Mouse (Mus musculus): ENCODE results near the gene Bpifa2. TPM values are rescaled to one million over a fixed set of nuclear protein-coding genes. Genes with fewer than 3 reads are reported as not detected.

Bpifa2 gene
- polyA plus RNA-seq, 1 experiment from 2014 or later: not detected

Other genes starting within 250 kb of the Bpifa2 start
- not detected in 2 replicates for gene Efcab8, start 228.3 kb upstream of the Bpifa2 start, polyA plus RNA-seq (2014; fragmentation: Nextera tagmentation; extraction: Ambion mirVana)
- not detected in 2 replicates for gene Sun5, start 137.2 kb upstream of the Bpifa2 start, polyA plus RNA-seq (2014; fragmentation: Nextera tagmentation; extraction: Ambion mirVana)
- not detected in 2 replicates for gene Bpifb2, start 133.2 kb upstream of the Bpifa2 start, polyA plus RNA-seq (2014; fragmentation: Nextera tagmentation; extraction: Ambion mirVana)
- not detected in 2 replicates for gene Bpifb6, start 107.9 kb upstream of the Bpifa2 start, polyA plus RNA-seq (2014; fragmentation: Nextera tagmentation; extraction: Ambion mirVana)
- gene Bpifb3, start 90.0 kb upstream of the Bpifa2 start, polyA plus RNA-seq (2014; fragmentation: Nextera tagmentation; extraction: Ambion mirVana): not detected in 2 replicates
- gene Bpifb4, start 70.1 kb upstream of the Bpifa2 start, polyA plus RNA-seq (2014; fragmentation: Nextera tagmentation; extraction: Ambion mirVana): not detected in 2 replicates
- not detected in 2 replicates for gene Bpifa6, start 33.3 kb upstream of the Bpifa2 start, polyA plus RNA-seq (2014; fragmentation: Nextera tagmentation; extraction: Ambion mirVana)
- gene Bpifa3, start 122.1 kb downstream of the Bpifa2 start, polyA plus RNA-seq (2014; fragmentation: Nextera tagmentation; extraction: Ambion mirVana): not detected in 2 replicates
- gene Bpifa1, start 134.6 kb downstream of the Bpifa2 start, polyA plus RNA-seq (2014; fragmentation: Nextera tagmentation; extraction: Ambion mirVana): not detected in 2 replicates
- not detected in 2 replicates for gene Bpifa5, start 154.3 kb downstream of the Bpifa2 start, polyA plus RNA-seq (2014; fragmentation: Nextera tagmentation; extraction: Ambion mirVana)
- gene Bpifb1, start 182.6 kb downstream of the Bpifa2 start, polyA plus RNA-seq (2014; fragmentation: Nextera tagmentation; extraction: Ambion mirVana): 0.28 and 0.48 TPM in 2 replicates
- 0.22 and 0.51 TPM in 2 replicates for gene Bpifb5, start 215.5 kb downstream of the Bpifa2 start, polyA plus RNA-seq (2014; fragmentation: Nextera tagmentation; extraction: Ambion mirVana)
- not detected in 2 replicates for gene Bpifb9a, start 249.6 kb downstream of the Bpifa2 start, polyA plus RNA-seq (2014; fragmentation: Nextera tagmentation; extraction: Ambion mirVana)